In the genomic region with DNA sequence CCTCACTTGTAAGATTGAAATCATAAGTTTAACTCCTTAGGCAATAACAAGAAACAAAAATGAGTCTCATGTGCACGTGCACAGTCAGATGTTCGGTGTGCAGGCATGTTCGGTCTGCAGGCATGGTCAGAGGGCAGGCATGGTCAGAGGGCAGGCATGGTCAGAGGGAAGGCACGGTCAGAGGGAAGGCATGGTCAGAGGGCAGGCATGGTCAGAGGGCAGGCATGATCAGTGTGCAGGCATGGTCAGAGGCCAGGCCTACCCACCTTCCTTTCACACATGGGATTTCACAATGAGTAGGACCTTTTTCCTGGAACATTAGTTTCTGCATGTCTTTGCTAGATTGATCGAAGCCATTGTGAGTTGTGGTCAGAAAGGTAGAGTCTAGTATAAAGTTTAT, we compare ENCODE assay signal across 23 mouse cellular contexts.
"Had no signal": no experiment of that assay in that cellular context is flagged by ENCODE, and none has a peak within 500 bp of the region (broad histone marks: within the 10 kb centered on the region; RNA-seq: fewer than 3 reads in every experiment).

No protein-coding gene starts in this region.

- ATAC-seq: hindbrain, postnatal 0 days; intestine, embryonic 16.5 days had no signal

- H3K27ac ChIP-seq: heart, adult 2 months; heart, embryonic 13.5 days; heart, embryonic 15.5 days; hindbrain, embryonic 13.5 days; hindbrain, embryonic 15.5 days; hindbrain, postnatal 0 days; limb, embryonic 13.5 days; limb, embryonic 15.5 days; liver, embryonic 13.5 days had no signal

- H3K4me3 ChIP-seq: heart, adult 2 months; heart, embryonic 13.5 days; heart, embryonic 15.5 days; hindbrain, embryonic 13.5 days; hindbrain, embryonic 15.5 days; limb, embryonic 13.5 days; limb, embryonic 15.5 days; liver, embryonic 13.5 days had no signal

- H3K27me3 ChIP-seq: heart, embryonic 13.5 days; heart, embryonic 15.5 days; hindbrain, embryonic 13.5 days; hindbrain, embryonic 15.5 days; limb, embryonic 13.5 days; limb, embryonic 15.5 days; liver, embryonic 13.5 days had no signal

- H3K9me3 ChIP-seq: heart, embryonic 13.5 days; heart, embryonic 15.5 days; hindbrain, embryonic 13.5 days; hindbrain, embryonic 15.5 days; liver, embryonic 13.5 days had no signal

- DNase-seq: gastrocnemius, postnatal 14 days; gastrocnemius, postnatal 36 days; heart, adult 11 months; heart, adult 2 months; heart, postnatal 14 days; heart, postnatal 36 days; kidney, adult 18-20 months; kidney, adult 8-10 months; kidney, postnatal 10 days; kidney, postnatal 25 days; layer of hippocampus, adult 9-11 months; layer of hippocampus, postnatal 36 days; left cerebral cortex, postnatal 4 days; liver, embryonic 13.5 days had no signal

- H3K9ac ChIP-seq: heart, embryonic 13.5 days; heart, embryonic 15.5 days; hindbrain, embryonic 13.5 days; hindbrain, embryonic 15.5 days; limb, embryonic 13.5 days; limb, embryonic 15.5 days; liver, embryonic 13.5 days had no signal

- H3K4me2 ChIP-seq: heart, embryonic 11.5 days; heart, embryonic 13.5 days; heart, embryonic 15.5 days; hindbrain, embryonic 13.5 days; hindbrain, embryonic 15.5 days; limb, embryonic 13.5 days; limb, embryonic 15.5 days; liver, embryonic 13.5 days had no signal

- H3K4me1 ChIP-seq: hindbrain, embryonic 13.5 days; hindbrain, embryonic 15.5 days; limb, embryonic 15.5 days had no signal
